Mouse (Mus musculus) urinary bladder, postnatal 0 days (tissue): Measurements from ENCODE around the gene Tmem59l. TPM values are rescaled to one million over a fixed set of nuclear protein-coding genes. Genes with fewer than 3 reads are reported as not detected.

Experiments used
- polyA plus RNA-seq: library from polyadenylated mRNA; unstranded; fragments of >200 nt; fragmentation: Nextera tagmentation; extraction: Ambion mirVana; gene quantifications from 2 replicates; pipeline ENCODE4 v1.2.1, GENCODE M21; 2015

Tmem59l gene
- not detected in 2 replicates for polyA plus RNA-seq

DNA sequence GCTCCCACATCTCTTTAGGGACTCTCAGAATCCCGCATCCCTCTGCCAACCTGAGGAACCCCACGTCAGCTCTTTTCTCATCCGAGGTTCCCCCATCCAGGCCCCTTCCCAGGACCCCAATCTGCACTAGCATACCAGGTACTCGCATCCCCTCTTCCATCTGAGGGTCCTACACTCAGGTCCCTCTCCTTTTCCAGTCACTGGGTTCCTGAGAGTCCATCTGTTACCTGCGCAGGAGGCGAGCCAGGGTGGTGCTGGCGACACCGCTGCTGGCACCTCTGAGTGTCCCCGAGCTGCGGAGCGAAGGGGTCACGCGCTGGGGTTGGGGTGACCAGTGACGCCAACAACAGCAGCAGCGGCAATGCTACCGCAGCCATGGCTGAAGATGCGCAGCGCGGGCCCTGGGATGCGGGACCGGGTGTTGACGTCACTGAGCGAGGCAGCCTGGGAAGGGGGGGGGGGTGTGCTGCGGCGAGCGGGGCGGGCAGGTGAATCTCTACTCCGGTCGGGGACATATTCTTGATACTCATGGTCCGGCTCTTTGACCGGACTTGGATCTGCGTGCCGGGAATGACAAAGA lies at the start of gene Tmem59l:
Tmem59l (minus strand) TSS at position 418 of the 580 bp plus-strand sequence.

DNA sequence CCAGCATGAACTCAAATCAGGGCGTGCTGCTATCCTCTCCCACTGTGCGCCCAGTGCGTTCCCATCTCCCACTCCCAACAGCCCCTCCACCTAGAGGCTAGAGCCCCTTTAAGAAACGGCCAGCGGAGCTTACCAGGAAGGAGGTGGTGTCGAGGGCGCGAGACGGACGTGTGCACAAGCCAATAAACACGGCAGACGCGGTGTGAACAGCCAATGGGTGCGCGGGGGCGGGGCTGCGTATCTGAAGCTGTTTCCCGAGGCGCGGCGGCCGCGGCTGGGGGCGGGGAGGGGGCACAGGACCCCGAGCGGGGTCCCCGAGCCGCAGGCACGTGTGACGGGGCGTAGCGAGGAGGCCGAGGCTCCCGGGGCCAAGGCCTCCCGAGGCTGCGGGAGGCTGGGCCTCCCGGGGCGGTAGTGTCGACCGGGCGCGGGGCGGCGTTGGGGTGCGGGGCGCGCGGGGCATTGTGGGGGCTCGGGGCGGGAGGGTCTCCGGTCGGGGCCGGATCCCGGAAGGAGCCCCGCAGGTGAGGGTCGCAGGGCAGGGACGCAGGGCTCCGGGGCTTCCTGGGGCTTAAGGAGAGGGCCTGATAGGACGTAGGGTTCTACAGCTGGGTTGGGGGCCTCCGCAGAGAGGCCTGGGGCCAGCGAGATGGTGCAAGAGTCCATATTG lies 40.5 kb upstream of the Tmem59l start, which contains the start of the genes Fkbp8 and Kxd1:
Fkbp8 (plus strand) TSS at position 213 of the 670 bp plus-strand sequence.
Kxd1 (minus strand) TSS at position 445 of the 670 bp plus-strand sequence.

DNA sequence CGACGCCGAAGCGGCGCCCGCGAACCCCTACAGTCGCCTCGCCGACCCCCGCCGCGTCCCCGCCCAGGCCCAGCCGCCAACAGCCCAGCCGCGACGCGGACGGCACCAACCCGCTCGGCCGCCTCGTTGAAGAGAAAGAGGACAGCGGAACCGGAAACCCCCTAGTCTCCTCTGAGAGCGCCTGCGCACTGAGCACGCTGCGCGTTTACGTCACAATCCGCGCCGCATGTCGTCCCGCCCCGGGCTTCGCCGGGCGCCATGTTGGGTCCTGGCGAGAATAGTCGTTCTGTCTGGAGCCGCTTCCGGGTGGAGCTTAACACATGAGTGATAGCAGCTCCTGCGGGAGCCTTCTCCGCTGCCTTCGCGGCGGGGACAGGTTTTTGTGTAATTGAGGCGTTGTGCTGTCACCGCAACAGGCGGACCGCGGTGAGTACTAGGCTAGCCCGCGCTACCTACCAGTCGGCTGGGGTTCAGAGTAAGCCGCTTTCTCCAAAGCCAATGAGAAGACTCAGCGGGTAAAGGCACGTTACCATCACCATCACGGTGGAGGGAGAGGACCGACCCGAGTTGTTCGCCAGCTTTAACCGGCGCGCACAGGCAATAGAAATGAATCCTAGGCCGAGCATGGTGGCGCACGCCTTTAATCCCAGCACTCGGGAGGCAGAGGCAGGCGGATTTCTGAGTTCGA lies 23.2 kb upstream of the Tmem59l start, which contains the start of gene Uba52:
Uba52 (minus strand) TSS at position 574 of the 688 bp plus-strand sequence.

DNA sequence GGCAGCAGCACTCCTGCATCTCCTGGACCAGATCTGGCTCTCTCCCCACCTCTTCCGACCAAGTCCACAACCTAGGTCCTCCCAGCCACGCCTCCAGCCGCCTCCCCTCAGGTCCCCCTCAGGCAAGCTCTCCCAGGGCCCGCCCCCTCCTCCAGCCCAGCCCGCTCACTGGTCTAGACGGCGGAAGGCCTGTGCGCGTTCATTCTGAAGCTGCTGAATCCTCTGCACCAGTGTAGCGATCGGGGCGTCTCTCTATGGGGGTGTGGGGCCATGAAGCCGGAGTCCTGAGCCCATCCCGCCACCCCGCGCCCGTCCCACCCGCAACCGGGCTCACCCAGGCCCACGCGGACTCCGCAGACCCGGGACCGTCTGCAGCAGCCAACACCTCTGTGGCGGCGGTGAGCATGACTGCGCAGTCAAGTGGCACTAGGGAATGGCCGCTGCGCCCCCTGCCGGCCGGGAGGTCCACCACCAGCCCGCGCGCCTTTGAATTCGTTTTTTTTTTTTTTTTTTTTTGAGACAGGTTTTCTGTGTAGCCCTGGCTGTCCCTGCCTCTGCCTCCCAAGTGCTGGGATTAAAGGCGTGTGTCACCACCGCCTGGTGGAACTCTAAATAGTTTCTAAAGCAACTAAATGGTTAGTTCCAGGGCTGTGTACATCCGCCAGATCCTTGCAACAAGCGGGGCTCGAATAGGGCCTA lies 19.3 kb upstream of the Tmem59l start, which contains the start of gene Rex1bd:
Rex1bd (minus strand) TSS at position 425 of the 699 bp plus-strand sequence.

DNA sequence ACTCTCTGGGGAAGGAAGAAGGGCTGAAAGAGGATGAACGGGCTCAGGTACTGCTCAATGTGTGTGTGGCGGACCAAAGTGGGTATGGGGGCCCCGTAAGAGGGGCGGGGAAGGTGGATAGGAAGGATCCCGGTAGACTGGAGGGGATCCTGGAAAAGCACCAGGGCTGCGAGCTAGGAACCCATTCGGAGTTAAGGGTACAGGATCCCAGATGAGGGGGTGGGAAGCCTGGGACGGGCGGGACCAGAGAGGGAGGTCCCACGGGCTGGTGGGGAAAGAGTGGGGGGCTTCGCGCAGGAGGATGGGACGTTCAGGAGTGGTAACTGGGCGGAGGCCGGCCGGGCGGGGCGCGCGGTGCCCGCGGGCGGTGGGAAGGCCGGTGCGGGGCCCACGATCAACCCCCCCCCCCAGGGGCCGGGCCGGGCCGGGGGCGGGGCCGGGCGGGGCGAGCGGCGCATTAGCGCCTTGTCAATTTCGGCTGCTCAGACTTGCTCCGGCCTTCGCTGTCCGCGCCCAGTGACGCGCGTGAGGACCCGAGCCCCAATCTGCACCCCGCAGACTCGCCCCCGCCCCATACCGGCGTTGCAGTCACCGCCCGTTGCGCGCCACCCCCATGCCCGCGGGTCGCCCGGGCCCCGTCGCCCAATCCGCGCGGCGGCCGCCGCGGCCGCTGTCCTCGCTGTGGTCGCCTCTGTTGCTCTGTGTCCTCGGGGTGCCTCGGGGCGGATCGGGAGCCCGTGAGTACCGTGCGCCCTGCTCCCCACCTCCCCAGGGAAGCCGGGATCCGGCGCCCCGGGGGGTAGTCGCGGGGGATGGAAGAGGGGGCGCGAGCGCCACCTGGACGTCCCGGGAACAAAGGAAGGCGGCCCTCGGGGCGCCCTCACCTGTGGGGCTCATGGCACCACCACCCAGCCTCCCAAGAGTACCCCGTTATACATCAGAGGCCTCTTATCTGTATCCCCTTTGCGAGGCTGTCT lies 5.8 kb upstream of the Tmem59l start, which contains the start of gene Crlf1:
Crlf1 (plus strand) TSS at position 495 of the 977 bp plus-strand sequence.

DNA sequence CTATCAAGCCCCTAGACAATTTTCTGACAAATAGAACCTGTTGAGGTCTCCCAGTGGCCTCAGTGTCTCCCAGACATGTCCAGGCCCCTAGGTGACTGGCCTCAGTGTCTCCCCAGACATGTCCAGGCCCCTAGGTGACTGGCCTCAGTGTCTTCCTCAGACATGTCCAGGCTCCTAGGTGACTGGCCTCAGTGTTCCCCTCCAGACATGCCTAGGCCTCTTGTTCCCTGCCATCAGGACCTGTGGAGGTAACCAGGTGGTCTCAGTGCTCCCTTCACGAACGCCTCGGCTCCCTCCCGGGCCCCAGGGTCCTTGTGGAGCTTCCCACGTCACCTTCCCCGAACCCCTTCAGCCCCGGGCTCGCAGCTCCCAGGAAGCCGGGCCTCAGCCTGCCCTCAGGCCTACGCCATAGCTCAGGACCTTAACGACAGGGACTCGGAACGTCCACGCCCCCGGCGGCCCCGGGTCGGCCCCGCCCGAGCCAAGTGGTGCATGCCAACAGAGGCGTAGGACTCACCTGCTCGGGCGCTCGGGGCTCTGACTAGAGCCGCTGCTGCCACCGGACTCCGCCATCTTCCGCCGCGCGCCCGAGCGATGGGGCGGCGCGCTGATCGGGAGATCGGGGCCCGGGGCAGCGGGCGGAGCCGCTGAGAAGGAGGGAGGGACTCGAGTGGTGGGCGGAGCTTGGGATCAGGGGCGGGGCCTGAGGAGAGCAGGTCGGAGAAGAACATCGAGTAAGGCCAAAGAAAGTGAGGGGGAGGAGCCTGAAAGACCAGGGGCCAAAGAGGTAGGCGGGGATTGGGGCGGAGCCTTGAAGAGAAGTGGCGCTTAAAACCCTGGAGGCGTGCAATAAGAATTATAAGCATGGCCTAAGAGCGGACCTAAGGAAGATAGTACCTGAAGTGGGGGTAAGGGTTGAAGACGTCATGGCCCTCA lies 10.6 kb downstream of the Tmem59l start, which contains the start of gene Klhl26:
Klhl26 (minus strand) TSS at position 636 of the 936 bp plus-strand sequence.

DNA sequence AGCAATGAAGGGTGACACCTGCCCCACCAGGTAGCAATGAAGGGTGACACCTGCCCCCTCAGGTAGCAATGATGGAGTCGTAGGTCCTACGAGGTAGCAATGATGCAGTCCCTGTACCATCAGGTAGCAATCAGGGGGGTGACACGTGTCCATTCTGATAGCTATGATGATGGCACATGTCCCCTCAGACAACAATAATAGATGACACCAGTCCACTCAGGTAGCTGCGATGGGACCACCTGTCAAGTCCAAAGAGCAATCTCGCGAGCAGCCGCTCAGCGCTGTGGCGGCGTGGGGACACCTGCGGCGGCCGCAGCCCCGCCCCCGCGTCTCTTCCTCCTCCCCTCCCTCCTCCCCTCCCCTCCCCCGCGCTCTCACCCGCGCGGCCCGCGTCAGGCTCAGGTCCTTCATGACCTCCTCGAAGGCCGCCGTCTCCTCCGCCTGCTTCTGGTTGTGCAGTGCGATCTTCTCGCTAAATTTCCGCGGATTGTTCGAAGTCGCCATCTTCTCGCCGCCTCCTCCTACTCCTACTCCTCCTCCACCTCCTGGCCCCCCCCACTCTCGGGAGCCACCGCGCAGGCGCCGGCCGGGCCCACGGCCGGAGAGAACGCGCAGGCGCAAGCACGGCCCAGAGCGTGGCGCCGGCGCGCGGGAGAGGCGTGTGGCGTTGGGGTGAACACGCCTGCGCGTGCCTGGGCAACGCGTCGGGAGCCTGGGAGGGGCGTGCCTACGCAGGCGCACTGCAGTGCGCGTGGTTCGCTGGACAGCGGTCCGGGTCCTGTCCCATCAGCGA lies 47.9 kb downstream of the Tmem59l start, which contains the start of gene Crtc1:
Crtc1 (minus strand) TSS at position 525 of the 793 bp plus-strand sequence.

Other genes starting within 250 kb of the Tmem59l start
- gene Homer3, start 204.5 kb downstream of the Tmem59l start, polyA plus RNA-seq: 17.3 and 19.4 TPM in 2 replicates
- gene Ddx49, start 184.9 kb downstream of the Tmem59l start, polyA plus RNA-seq: 27.6 and 29.6 TPM in 2 replicates
- 272 and 328 TPM in 2 replicates for gene Cope, start 184.8 kb downstream of the Tmem59l start, polyA plus RNA-seq
- 0.99 and 1.0 TPM in 2 replicates for gene Cers1, start 171.6 kb downstream of the Tmem59l start, polyA plus RNA-seq
- 0.39 and 0.50 TPM in 2 replicates for gene Gdf1, start 157.5 kb downstream of the Tmem59l start, polyA plus RNA-seq
- 8.0 and 8.6 TPM in 2 replicates for gene Upf1, start 134.1 kb downstream of the Tmem59l start, polyA plus RNA-seq
- gene Comp, start 113.8 kb downstream of the Tmem59l start, polyA plus RNA-seq: 0.15 and 0.18 TPM in 2 replicates
- 7.8 and 8.3 TPM in 2 replicates for gene Crtc1, start 47.8 kb downstream of the Tmem59l start, polyA plus RNA-seq
- 17.0 and 18.6 TPM in 2 replicates for gene Klhl26, start 10.4 kb downstream of the Tmem59l start, polyA plus RNA-seq
- 0.36 and 0.42 TPM in 2 replicates for gene Crlf1, start 5.8 kb upstream of the Tmem59l start, polyA plus RNA-seq
- gene Rex1bd, start 19.4 kb upstream of the Tmem59l start, polyA plus RNA-seq: 113 and 116 TPM in 2 replicates
- 768 and 841 TPM in 2 replicates for gene Uba52, start 23.4 kb upstream of the Tmem59l start, polyA plus RNA-seq
- 200 and 204 TPM in 2 replicates for gene Fkbp8, start 40.4 kb upstream of the Tmem59l start, polyA plus RNA-seq
- 53.9 and 54.6 TPM in 2 replicates for gene Kxd1, start 40.6 kb upstream of the Tmem59l start, polyA plus RNA-seq
- gene Ell, start 52.1 kb upstream of the Tmem59l start, polyA plus RNA-seq: 11.7 and 12.5 TPM in 2 replicates
- 25.1 and 27.7 TPM in 2 replicates for gene Isyna1, start 107.0 kb upstream of the Tmem59l start, polyA plus RNA-seq
- gene Ssbp4, start 121.5 kb upstream of the Tmem59l start, polyA plus RNA-seq: 71.0 and 78.8 TPM in 2 replicates
- gene Lrrc25, start 128.8 kb upstream of the Tmem59l start, polyA plus RNA-seq: 4.4 and 6.6 TPM in 2 replicates
- gene Gdf15, start 145.1 kb upstream of the Tmem59l start, polyA plus RNA-seq: 0.79 and 2.8 TPM in 2 replicates
- gene Pgpep1, start 173.0 kb upstream of the Tmem59l start, polyA plus RNA-seq: 19.2 and 24.1 TPM in 2 replicates
- 119 and 132 TPM in 2 replicates for gene Lsm4, start 185.9 kb upstream of the Tmem59l start, polyA plus RNA-seq
- 41.5 and 52.0 TPM in 2 replicates for gene Jund, start 211.6 kb upstream of the Tmem59l start, polyA plus RNA-seq
- gene Iqcn, start 216.1 kb upstream of the Tmem59l start, polyA plus RNA-seq: 0.04 TPM in 1 of 2 replicates, not detected in the other
- gene Gm3336, start 231.2 kb upstream of the Tmem59l start, polyA plus RNA-seq: 0.19 and 0.20 TPM in 2 replicates
- 0.05 and 0.10 TPM in 2 replicates for gene Pde4c, start 236.4 kb upstream of the Tmem59l start, polyA plus RNA-seq